Mouse (Mus musculus): ENCODE results near the gene Mrap. TPM values are rescaled to one million over a fixed set of nuclear protein-coding genes. Genes with fewer than 3 reads are reported as not detected.
A peak's percentile ranks its signal among the peaks of the same experiment; 100 is the strongest.

Mrap gene
- polyA plus RNA-seq, 1 experiment from 2014 or later, result 0.15 TPM

GRCm38 (mm10) chr16:90709711-90710289 lies 28.2 kb upstream of the Mrap start:
- Histone ChIP-seq H3K9me3 (replicated peaks) (no peaks in the 10 kb centered on the region), H3K9ac (replicated peaks) (peak overlapping the region; percentile 41), H3K4me3 (replicated peaks) (peak overlapping the region; percentile 31), H3K36me3 (no peaks in the 10 kb centered on the region), H3K4me2 (peak overlapping the region; percentile 61), H3K27ac (replicated peaks) (peak overlapping the region; percentile 81), H3K4me1 (peaks cover 32% of the 10 kb centered on the region), H3K27me3 (replicated peaks) (peaks cover 5% of the 10 kb centered on the region; the same call in 1 of the 2 replicates)
- WGBS, result 9% methylated on average over 17 of the region's 17 CpGs
- ATAC-seq (ENCODE audit: low FRiP score), result peak; percentile 90

DNA sequence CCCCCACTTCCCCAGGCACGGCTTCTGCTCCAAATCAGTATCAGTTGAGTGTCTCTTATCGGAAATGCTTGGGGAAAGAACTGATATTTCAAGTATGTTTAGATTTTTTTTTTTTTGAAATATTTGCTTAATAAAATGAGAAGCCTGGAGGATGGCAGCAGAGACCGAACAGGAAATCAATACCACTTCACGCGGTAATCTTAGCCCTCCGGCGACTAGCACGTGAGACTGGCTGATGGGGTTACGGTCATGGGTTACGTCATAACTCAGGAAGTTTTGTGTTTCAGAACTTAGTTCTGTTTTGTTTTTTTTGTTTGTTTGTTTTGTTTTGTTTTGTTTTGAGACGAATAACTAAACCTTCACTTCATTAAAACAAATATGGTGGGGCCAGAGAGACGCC lies 27.7 kb upstream of the Mrap start:
- WGBS, result 57% methylated on average over 12 of the region's 12 CpGs
- Histone ChIP-seq H3K4me1 (peaks cover 32% of the 10 kb centered on the region), H3K9ac (replicated peaks) (peak overlapping the region; percentile 41), H3K4me3 (replicated peaks) (peak overlapping the region; percentile 31), H3K9me3 (replicated peaks) (no peaks in the 10 kb centered on the region), H3K36me3 (no peaks in the 10 kb centered on the region), H3K27ac (replicated peaks) (peak overlapping the region; percentile 81), H3K4me2 (peak overlapping the region; percentile 61), H3K27me3 (replicated peaks) (peaks cover 5% of the 10 kb centered on the region; the same call in 1 of the 2 replicates)
- ATAC-seq (ENCODE audit: low FRiP score), result no peak

DNA sequence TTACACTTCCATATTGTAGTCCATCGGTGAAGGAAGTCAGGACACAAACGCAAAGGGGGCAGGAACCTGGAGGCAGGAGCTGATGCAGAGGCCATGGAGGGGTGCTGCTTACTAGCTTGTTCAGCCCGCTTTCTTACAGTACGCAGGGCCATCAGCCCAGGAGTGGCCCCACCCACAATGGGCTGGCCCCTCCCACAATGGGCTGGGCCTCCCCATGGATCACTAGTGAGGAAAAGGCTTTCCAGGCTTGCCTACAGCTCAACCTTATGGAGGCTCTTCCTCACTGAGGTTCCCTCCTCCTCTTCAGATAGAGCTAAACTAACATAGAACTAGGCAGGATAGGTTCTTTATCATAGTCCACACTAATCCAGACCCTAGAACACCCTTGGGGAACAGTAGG lies 14.0 kb upstream of the Mrap start:
- no peak for ATAC-seq (ENCODE audit: low FRiP score)
- H3K4me3 ChIP-seq (replicated peaks), result no peak overlapping the region
- no peak overlapping the region for H3K9ac ChIP-seq (replicated peaks)
- no peak overlapping the region for H3K27ac ChIP-seq (replicated peaks)
- H3K4me1 ChIP-seq, result peaks cover 16% of the 10 kb centered on the region
- no peaks in the 10 kb centered on the region for H3K27me3 ChIP-seq (replicated peaks)
- peaks cover 7% of the 10 kb centered on the region; the same call in 1 of the 2 replicates for H3K36me3 ChIP-seq
- H3K9me3 ChIP-seq (replicated peaks), result no peaks in the 10 kb centered on the region
- WGBS, result 95% methylated on average over 4 of the region's 4 CpGs
- H3K4me2 ChIP-seq, result no peak overlapping the region

DNA sequence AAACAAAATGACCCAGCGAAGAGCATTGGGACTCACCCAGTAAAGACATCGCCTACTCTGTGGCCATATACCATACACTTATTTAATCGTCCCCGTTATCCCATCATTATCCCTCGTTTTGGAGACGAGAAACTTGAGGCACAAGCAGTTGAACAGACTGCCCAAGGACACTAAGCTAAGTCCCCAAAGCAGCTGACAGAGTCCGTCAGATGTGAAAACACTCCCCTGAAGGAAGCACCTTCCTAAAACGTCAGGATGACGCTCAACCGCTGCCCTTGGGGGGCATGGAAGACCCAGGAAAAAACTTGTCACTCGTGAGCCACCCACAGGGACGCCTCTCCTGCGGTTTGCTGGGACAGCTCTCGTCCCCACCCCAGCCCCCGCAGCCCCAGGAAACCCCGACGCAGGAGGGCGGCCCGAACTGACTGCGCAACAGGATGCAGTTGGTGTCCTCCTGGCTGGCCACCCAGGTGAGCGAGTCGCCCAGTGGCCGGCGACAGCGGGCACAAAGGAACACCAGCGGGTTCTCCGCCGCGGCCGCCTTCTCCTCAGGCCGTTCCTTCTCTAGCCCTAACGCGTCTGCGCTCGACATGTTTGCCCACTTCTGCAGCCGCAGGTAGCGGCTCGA lies 11.3 kb upstream of the Mrap start:
- peaks cover 4% of the 10 kb centered on the region; the same call in 1 of the 2 replicates for H3K9me3 ChIP-seq (replicated peaks)
- whole genome bisulfite sequencing, result 7% methylated on average over 37 of the region's 38 CpGs
- no peak overlapping the region; the same call in 1 of the 2 replicates for H3K27ac ChIP-seq (replicated peaks)
- peak overlapping the region; percentile 72 for H3K4me3 ChIP-seq (replicated peaks)
- peak overlapping the region; percentile 50 for H3K9ac ChIP-seq (replicated peaks)
- H3K4me2 ChIP-seq, result peak overlapping the region; percentile 99
- peaks cover 16% of the 10 kb centered on the region for H3K4me1 ChIP-seq
- H3K27me3 ChIP-seq (replicated peaks), result no peaks in the 10 kb centered on the region
- no peaks in the 10 kb centered on the region for H3K36me3 ChIP-seq
- ATAC-seq (ENCODE audit: low FRiP score), result peak; percentile 55

DNA sequence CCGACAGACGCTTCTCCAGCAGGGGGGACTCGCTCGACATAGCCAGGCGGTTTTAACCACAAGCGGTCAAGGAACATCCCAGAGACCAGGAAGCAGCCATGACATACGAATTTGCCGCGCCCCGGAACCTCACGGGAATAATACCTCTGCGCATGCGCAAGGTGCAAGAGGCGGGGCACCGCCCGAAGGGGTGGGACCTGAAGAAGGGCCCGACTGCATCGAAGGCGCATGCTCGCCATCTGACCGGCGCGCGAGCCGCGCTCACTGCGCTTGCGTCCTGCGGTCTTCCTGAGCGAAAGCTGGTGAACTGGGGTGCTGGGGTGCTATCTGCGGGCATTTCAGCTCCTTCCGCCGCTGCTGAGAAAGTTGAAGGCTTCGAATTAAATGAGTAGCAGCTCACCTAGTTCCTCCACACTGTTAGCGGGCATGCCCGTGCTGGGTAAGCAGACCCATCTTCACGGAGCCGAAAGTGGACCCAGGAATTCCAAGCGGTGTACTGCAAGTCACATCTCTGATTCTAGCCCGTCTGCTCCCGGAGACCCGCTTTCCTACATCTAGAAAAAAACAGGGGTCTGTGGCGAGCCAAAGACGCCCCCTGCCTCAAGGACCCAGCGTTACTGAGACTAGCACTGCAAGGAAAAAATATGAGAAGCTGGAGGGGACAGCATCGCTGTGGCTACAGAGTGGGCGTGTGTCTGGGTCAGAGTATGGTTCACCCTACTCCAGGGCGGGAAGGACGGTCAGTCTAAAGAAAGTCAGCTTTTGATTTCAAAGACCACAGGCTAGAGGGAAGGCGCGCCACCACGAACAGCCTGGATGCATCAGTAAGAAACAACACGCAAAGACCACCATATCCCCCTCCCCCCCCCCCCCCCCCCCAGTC lies 10.5 kb upstream of the Mrap start, which contains the start of gene Mis18a:
Gene Mis18a, minus strand, starts transcription at position 172 of the 883 bp plus-strand sequence.
- ATAC-seq (ENCODE audit: low FRiP score), result peak; percentile 97

DNA sequence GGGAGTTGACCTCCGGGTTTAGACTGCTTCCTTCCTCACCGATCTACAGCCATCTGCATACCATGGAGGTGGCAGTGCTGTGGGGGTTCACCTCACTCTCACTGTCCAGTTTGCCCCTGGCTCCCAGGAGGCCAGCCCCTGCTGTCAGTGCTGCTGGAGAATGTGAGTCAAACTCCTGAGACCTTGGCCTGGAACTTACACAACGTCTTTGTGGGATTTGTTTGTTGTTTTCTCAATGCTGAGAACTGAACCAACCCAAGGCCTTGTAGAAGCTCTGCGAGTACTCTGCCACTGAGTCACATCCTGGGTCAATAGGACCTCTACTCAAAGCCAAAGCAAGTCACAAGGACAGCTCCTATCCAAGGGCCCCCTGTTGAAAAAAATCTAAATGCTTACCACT lies 2.4 kb upstream of the Mrap start:
- Histone ChIP-seq H3K36me3 (no peaks in the 10 kb centered on the region), H3K4me2 (no peak overlapping the region), H3K27ac (replicated peaks) (no peak overlapping the region), H3K9ac (replicated peaks) (no peak overlapping the region), H3K27me3 (replicated peaks) (no peaks in the 10 kb centered on the region), H3K9me3 (replicated peaks) (peaks cover 4% of the 10 kb centered on the region; the same call in 1 of the 2 replicates), H3K4me1 (no peaks in the 10 kb centered on the region), H3K4me3 (replicated peaks) (no peak overlapping the region)
- no peak for ATAC-seq (ENCODE audit: low FRiP score)
- 86% methylated on average over 4 of the region's 4 CpGs for WGBS

More for the DNA sequence above, 10.5 kb upstream of the Mrap start, which contains the start of gene Mis18a:
- peak within 1 kb of the TSS; percentile 59 for H3K9ac ChIP-seq (replicated peaks)
- H3K4me1 ChIP-seq, result peaks cover 16% of the 10 kb centered on the region
- peak within 1 kb of the TSS; percentile 72 for H3K4me3 ChIP-seq (replicated peaks)
- H3K36me3 ChIP-seq, result no peaks in the 10 kb centered on the region
- H3K4me2 ChIP-seq, result peak within 1 kb of the TSS; percentile 99
- peaks cover 4% of the 10 kb centered on the region; the same call in 1 of the 2 replicates for H3K9me3 ChIP-seq (replicated peaks)
- H3K27ac ChIP-seq (replicated peaks), result peak within 1 kb of the TSS; percentile 81
- no peaks in the 10 kb centered on the region for H3K27me3 ChIP-seq (replicated peaks)
- under 1% methylated on average over 53 of the region's 53 CpGs for WGBS

DNA sequence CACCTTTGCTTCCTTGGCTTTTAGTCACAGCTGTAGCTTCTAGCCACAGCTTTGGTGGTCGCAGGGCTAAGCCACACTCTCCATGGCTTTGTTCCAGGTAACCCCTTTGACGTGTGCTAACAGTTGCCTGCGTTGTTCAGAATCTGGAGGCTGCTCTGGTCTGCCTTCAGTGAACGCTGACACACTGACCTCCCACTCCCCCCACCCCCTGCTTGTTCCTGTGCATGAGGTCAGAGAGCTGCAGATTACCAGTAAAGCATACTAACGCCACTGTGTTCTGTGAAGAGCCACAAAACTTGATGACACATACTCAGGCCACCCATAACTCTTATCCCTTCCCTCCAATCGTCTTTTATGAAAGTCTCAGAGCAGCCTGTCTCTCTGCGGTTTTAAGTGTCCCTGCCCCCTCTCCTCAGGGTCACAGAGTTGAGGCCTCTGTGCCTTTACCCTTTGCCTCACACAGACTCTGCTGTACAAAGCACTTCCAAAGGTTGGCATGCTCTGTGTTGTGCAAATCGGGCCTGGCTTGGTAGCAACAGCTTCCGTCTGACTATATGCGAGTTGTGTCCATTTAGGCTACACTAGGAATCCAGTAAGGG lies 1.2 kb upstream of the Mrap start:
- Histone ChIP-seq H3K9me3 (replicated peaks) (no peaks in the 10 kb centered on the region), H3K4me3 (replicated peaks) (no peak overlapping the region), H3K4me1 (peaks cover 6% of the 10 kb centered on the region), H3K9ac (replicated peaks) (no peak overlapping the region), H3K36me3 (no peaks in the 10 kb centered on the region), H3K27me3 (replicated peaks) (no peaks in the 10 kb centered on the region), H3K27ac (replicated peaks) (no peak overlapping the region), H3K4me2 (no peak overlapping the region)
- 64% methylated on average over 10 of the region's 10 CpGs for WGBS
- no peak for ATAC-seq (ENCODE audit: low FRiP score)

- ATAC-seq (ENCODE audit: low FRiP score), result no peak
- Histone ChIP-seq H3K9me3 (replicated peaks) (no peaks in the 10 kb centered on the region), H3K4me3 (replicated peaks) (no peak overlapping the region), H3K9ac (replicated peaks) (no peak overlapping the region), H3K27ac (replicated peaks) (no peak overlapping the region), H3K4me2 (no peak overlapping the region), H3K4me1 (peaks cover 2% of the 10 kb centered on the region), H3K27me3 (replicated peaks) (no peaks in the 10 kb centered on the region), H3K36me3 (peaks cover 16% of the 10 kb centered on the region)
- WGBS, result 92% methylated on average over 6 of the region's 6 CpGs
Observed at GRCm38 (mm10) chr16:90747143-90747542, 9.1 kb downstream of the Mrap start.

GRCm38 (mm10) chr16:90748169-90748568 lies 10.2 kb downstream of the Mrap start:
- Histone ChIP-seq H3K36me3 (peaks cover 24% of the 10 kb centered on the region), H3K9ac (replicated peaks) (no peak overlapping the region), H3K9me3 (replicated peaks) (no peaks in the 10 kb centered on the region), H3K4me3 (replicated peaks) (no peak overlapping the region), H3K27me3 (replicated peaks) (no peaks in the 10 kb centered on the region), H3K4me1 (no peaks in the 10 kb centered on the region), H3K27ac (replicated peaks) (no peak overlapping the region), H3K4me2 (no peak overlapping the region)
- WGBS, result 92% methylated on average over 7 of the region's 7 CpGs
- ATAC-seq (ENCODE audit: low FRiP score), result no peak

- H3K4me2 ChIP-seq, result no peak overlapping the region
- 95% methylated on average over 13 of the region's 13 CpGs for WGBS
- H3K9me3 ChIP-seq (replicated peaks), result no peaks in the 10 kb centered on the region
- H3K4me3 ChIP-seq (replicated peaks), result no peak overlapping the region
- peaks cover 64% of the 10 kb centered on the region for H3K36me3 ChIP-seq
- no peak overlapping the region for H3K9ac ChIP-seq (replicated peaks)
- ATAC-seq (ENCODE audit: low FRiP score), result no peak
- H3K27ac ChIP-seq (replicated peaks), result no peak overlapping the region
- H3K27me3 ChIP-seq (replicated peaks), result no peaks in the 10 kb centered on the region
- no peaks in the 10 kb centered on the region for H3K4me1 ChIP-seq
Observed at GRCm38 (mm10) chr16:90753386-90753941, 15.5 kb downstream of the Mrap start.

DNA sequence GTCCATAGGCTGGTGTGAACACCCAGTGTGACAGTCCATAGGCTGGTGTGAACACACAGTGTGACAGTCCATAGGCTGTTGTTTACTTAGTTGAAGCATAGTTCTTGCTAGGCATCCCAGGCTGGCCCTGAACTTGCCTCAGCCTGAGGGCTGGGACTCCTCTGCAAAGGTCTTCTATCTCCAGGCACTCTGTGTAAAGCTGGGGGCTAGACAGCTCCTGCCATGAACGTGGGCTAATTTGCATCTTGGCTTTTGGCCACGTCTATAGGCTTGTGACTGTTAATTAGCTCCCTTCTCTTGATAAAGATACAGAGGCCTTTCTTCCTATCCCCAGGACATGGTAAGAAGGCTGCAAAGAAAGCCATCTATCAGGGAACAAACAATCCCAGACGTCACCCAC lies 21.3 kb downstream of the Mrap start:
- no peak overlapping the region for H3K4me2 ChIP-seq
- H3K27ac ChIP-seq (replicated peaks), result no peak overlapping the region
- no peak overlapping the region for H3K4me3 ChIP-seq (replicated peaks)
- no peaks in the 10 kb centered on the region for H3K27me3 ChIP-seq (replicated peaks)
- 27% methylated on average over 3 of the region's 3 CpGs for WGBS
- H3K36me3 ChIP-seq, result peaks cover 74% of the 10 kb centered on the region
- H3K9ac ChIP-seq (replicated peaks), result no peak overlapping the region
- no peaks in the 10 kb centered on the region for H3K4me1 ChIP-seq
- no peaks in the 10 kb centered on the region for H3K9me3 ChIP-seq (replicated peaks)
- ATAC-seq (ENCODE audit: low FRiP score), result no peak
